Mouse (Mus musculus) liver, postnatal 0 days (tissue): Measurements from ENCODE around the gene Tm9sf3.

Experiments
- CTCF ChIP-seq: sonication (generic); IDR thresholded peaks from 2 replicates; pipeline ENCODE4 v1.5.1; 2016; ENCODE audit warnings: antibody characterized with exemption, low read depth
- EP300 ChIP-seq: IDR thresholded peaks from 2 replicates; pipeline ENCODE4 v1.6.1; 2016; ENCODE audit warnings: antibody characterized with exemption, low read depth, mild to moderate bottlenecking

GRCm38 (mm10) chr19:41206041-41206810 is 57.6 kb downstream of the Tm9sf3 start:
- TF ChIP-seq EP300: no peak
- TF ChIP-seq CTCF: no peak
